Mouse (Mus musculus) small intestine, adult 2 months (tissue): Measurements from ENCODE around the gene Olfr279.

Experiments used
- CTCF ChIP-seq: fragments of 200-500 bp; IDR thresholded peaks from 2 replicates; pipeline ENCODE4 v1.5.1; 2012; ENCODE audit warnings: low read depth, mild to moderate bottlenecking, control low read depth, inconsistent platforms, low read length, moderate library complexity, mixed read lengths; ENCODE audit not compliant: insufficient replicate concordance, insufficient read length; ENCODE audit errors: extremely low read depth
- POLR2A ChIP-seq: fragments of 200-500 bp; IDR thresholded peaks from 2 replicates; pipeline ENCODE4 v1.6.1; 2012; ENCODE audit warnings: low read depth, mild to moderate bottlenecking, control low read depth, inconsistent platforms, low read length, moderate library complexity

GRCm38 (mm10) chr15:98512232-98512631 is 20.0 kb downstream of the Olfr279 start:
- TF ChIP-seq CTCF (no peak), POLR2A (no peak)
